Mouse (Mus musculus): ENCODE data around the gene Sos1.

GRCm38 (mm10) chr17:80471056-80471802 lies 9.0 kb downstream of the Sos1 start:
- TF ChIP-seq CTCF (IDR thresholded peaks at IDR 0.05): no peak
- no peak for TF ChIP-seq EP300 (IDR thresholded peaks at IDR 0.05)

Measured in lung, postnatal 0 days (tissue).